Mouse (Mus musculus): ENCODE data around the gene Tmem262.

DNA sequence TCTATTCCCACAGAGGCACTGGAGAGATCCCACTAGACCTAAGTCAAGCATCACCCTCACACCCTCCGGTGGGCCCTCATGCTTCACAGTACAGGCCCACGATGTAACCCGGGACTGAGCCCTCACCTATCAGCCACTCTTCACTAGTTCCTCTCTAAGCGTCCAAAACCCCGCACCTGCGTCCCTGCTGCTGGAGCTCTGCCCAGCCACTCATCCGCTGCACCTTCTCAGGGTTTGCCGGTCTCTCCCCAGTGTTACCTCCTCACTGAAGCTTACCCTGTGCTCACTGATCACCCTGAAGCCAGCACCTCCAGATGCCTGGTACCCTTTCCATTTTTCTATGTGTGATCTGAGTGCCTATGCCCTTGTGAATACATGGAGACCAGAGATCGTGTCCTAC, 37.5 kb upstream of the Tmem262 start:
- no peak for TF ChIP-seq CTCF (IDR thresholded peaks at IDR 0.05; ENCODE audit: borderline replicate concordance, insufficient read depth, low read depth, low read length)
- TF ChIP-seq POLR2A (IDR thresholded peaks at IDR 0.05; ENCODE audit: borderline replicate concordance, insufficient read depth, low read length), result no peak

Measured in cerebellum, adult 2 months (tissue).